ENCODE assay signal across 18 mouse cellular contexts in the genomic region with DNA sequence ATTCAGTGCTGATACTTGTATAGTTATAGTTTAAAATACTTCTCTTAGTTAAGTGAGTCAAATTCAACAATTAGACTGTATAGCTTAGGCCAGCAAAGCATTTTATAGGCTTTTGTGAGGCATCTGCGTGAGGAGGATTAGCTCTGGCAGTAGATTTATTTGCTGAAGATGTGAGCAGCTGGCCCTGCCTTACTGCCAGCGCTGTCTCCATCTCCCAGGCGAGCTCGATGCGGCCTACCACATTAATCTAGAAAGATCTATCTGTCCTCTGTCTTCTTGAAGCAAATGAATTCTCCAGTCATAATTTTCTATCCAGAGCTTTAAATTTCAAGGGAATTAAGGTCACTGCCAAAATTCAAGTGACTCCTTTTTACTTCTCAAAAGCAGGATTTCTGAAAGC.
"Had no signal": no experiment of that assay in that cellular context is flagged by ENCODE, and none has a peak within 500 bp of the region (broad histone marks: within the 10 kb centered on the region; RNA-seq: fewer than 3 reads in every experiment).

No protein-coding gene starts in this region.

- H3K9me3 ChIP-seq: intestine, embryonic 15.5 days; liver, embryonic 13.5 days; neural tube, embryonic 13.5 days had no signal

- H3K4me3 ChIP-seq: intestine, embryonic 15.5 days; layer of hippocampus, adult 2 months; liver, embryonic 13.5 days; neural tube, embryonic 13.5 days had no signal

- ATAC-seq: intestine, embryonic 15.5 days had no signal

- DNase-seq: kidney, adult 2 months; kidney, postnatal 25 days; layer of hippocampus, adult 9-11 months; left cerebral cortex, postnatal 4 days; liver, embryonic 13.5 days; lung, adult 2 months; lung, postnatal 14 days; lung, postnatal 4 days; midbrain, embryonic 14.5 days; right cerebral cortex, adult 18-20 months; right cerebral cortex, postnatal 14 days; right cerebral cortex, postnatal 4 days; thymus, adult 18-20 months; thymus, postnatal 36 days had no signal

- H3K4me1 ChIP-seq: liver, embryonic 13.5 days; neural tube, embryonic 13.5 days had no signal

- H3K4me2 ChIP-seq: intestine, embryonic 15.5 days; liver, embryonic 13.5 days; neural tube, embryonic 13.5 days had no signal

- H3K27me3 ChIP-seq: intestine, embryonic 15.5 days; liver, embryonic 13.5 days; neural tube, embryonic 13.5 days had no signal

- H3K27ac ChIP-seq: intestine, embryonic 15.5 days; kidney, postnatal 0 days; layer of hippocampus, adult 2 months; liver, embryonic 13.5 days; neural tube, embryonic 13.5 days had no signal

- H3K9ac ChIP-seq: intestine, embryonic 15.5 days; liver, embryonic 13.5 days; neural tube, embryonic 13.5 days had no signal

- H3K36me3 ChIP-seq: intestine, embryonic 15.5 days; liver, embryonic 13.5 days; neural tube, embryonic 13.5 days had no signal
